Mouse (Mus musculus): ENCODE measurements around the gene Tnks2. TPM values are rescaled to one million over a fixed set of nuclear protein-coding genes. Genes with fewer than 3 reads are reported as not detected.

The Tnks2 gene
- total and polyA plus RNA-seq, 3 experiments: 59.7 to 90.5 (median 73.1) TPM

GRCm38 (mm10) chr19:36803403-36803802 lies 30.6 kb upstream of the Tnks2 start:
- H3K9me3 ChIP-seq (replicated peaks; ENCODE audit: low read length): no peaks in the 10 kb centered on the region
- H3K79me2 ChIP-seq (replicated peaks; ENCODE audit: control insufficient read depth, extremely low read depth, insufficient read depth, poor library complexity, severe bottlenecking): no peaks in the 10 kb centered on the region
- no peak overlapping the region for H3K9ac ChIP-seq (ENCODE audit: insufficient read depth, low read depth)
- no peak overlapping the region for H3K27ac ChIP-seq (ENCODE audit: insufficient read depth, low read depth)
- TF ChIP-seq USF2 (conservative IDR thresholded peaks at IDR 0.05; ENCODE audit: low read depth, low read length) (no peak), HCFC1 (IDR thresholded peaks at IDR 0.05; ENCODE audit: low read depth, low read length) (no peak), SIN3A (IDR thresholded peaks at IDR 0.05; ENCODE audit: low read length) (no peak), MXI1 (IDR thresholded peaks at IDR 0.05; ENCODE audit: low read depth, low read length) (no peak), NELFE (IDR thresholded peaks at IDR 0.05; ENCODE audit: low read depth, low read length) (no peak), POLR2A (IDR thresholded peaks at IDR 0.05; ENCODE audit: low read depth, low read length) (no peak), MYC (IDR thresholded peaks at IDR 0.05; ENCODE audit: low read depth, low read length) (no peak), TBP (conservative IDR thresholded peaks at IDR 0.05; ENCODE audit: low read depth, low read length) (no peak), JUND (conservative IDR thresholded peaks at IDR 0.05; ENCODE audit: low read depth, low read length) (no peak), ZMIZ1 (IDR thresholded peaks at IDR 0.05; ENCODE audit: low read depth, low read length) (no peak), ETS1 (conservative IDR thresholded peaks at IDR 0.05; ENCODE audit: low read depth, low read length) (no peak), MAX (IDR thresholded peaks at IDR 0.05; ENCODE audit: low read length) (no peak), BHLHE40 (IDR thresholded peaks at IDR 0.05; ENCODE audit: low read depth, low read length) (no peak), CHD1 (IDR thresholded peaks at IDR 0.05; ENCODE audit: low read depth, low read length) (no peak), RAD21 (IDR thresholded peaks at IDR 0.05; ENCODE audit: low read depth, low read length) (no peak)
- in situ Hi-C loops (cut with MboI; ENCODE audit: low pct_ligation_motif_present, low pct_unique_long_range_greater_than_20kb, low sequenced_read_pairs): no loop called here
- H3K4me1 ChIP-seq (ENCODE audit: control insufficient read depth in 1 of 2, insufficient read depth in 2 of 2): peaks cover 4 to 11% of the 10 kb centered on the region in 2 experiments; a peak in 3 of 4 replicates
- H3K27me3 ChIP-seq (replicated peaks): no peaks in the 10 kb centered on the region
- dilution Hi-C loops (cut with MboI; ENCODE audit: extremely low pct_ligation_motif_present, extremely low pct_unique_long_range_greater_than_20kb, low sequenced_read_pairs): no loop called here
- no peak for DNase-seq (ENCODE audit: extremely low read depth)
- no peak overlapping the region for H3K4me3 ChIP-seq (replicated peaks in 1 of 3; ENCODE audit: low read depth in 2 of 3, low read length in 2 of 3, poor library complexity in 1 of 3)
- no peak overlapping the region for H3K4me2 ChIP-seq (ENCODE audit: insufficient read depth, low read depth, poor library complexity, severe bottlenecking)
- no peaks in the 10 kb centered on the region for H3K36me3 ChIP-seq (replicated peaks in 1 of 2; ENCODE audit: control insufficient read depth in 1 of 2, insufficient read depth in 1 of 2, low read length in 1 of 2)

- no peak overlapping the region for H3K4me3 ChIP-seq (replicated peaks in 1 of 3; ENCODE audit: low read depth in 2 of 3, low read length in 2 of 3, poor library complexity in 1 of 3)
- no peaks in the 10 kb centered on the region for H3K9me3 ChIP-seq (replicated peaks; ENCODE audit: low read length)
- dilution Hi-C loops (cut with MboI; ENCODE audit: extremely low pct_ligation_motif_present, extremely low pct_unique_long_range_greater_than_20kb, low sequenced_read_pairs) (no loop called here), in situ Hi-C loops (cut with MboI; ENCODE audit: low pct_ligation_motif_present, low pct_unique_long_range_greater_than_20kb, low sequenced_read_pairs) (no loop called here)
- no peak overlapping the region for H3K4me2 ChIP-seq (ENCODE audit: insufficient read depth, low read depth, poor library complexity, severe bottlenecking)
- no peaks in the 10 kb centered on the region for H3K4me1 ChIP-seq (ENCODE audit: control insufficient read depth in 1 of 2, insufficient read depth in 2 of 2)
- H3K36me3 ChIP-seq (replicated peaks in 1 of 2; ENCODE audit: control insufficient read depth in 1 of 2, insufficient read depth in 1 of 2, low read length in 1 of 2): no peaks in the 10 kb centered on the region
- no peaks in the 10 kb centered on the region for H3K27me3 ChIP-seq (replicated peaks)
- TF ChIP-seq POLR2AphosphoS2 (IDR thresholded peaks at IDR 0.05; ENCODE audit: low read depth, low read length): no peak
- no peak for TF ChIP-seq UBTF (IDR thresholded peaks at IDR 0.05; ENCODE audit: low read depth, low read length)
- no peak for TF ChIP-seq SMC3 (IDR thresholded peaks at IDR 0.05; ENCODE audit: low read depth, low read length)
- TF ChIP-seq MAZ (IDR thresholded peaks at IDR 0.05; ENCODE audit: low read depth, low read length): no peak
- no peak for TF ChIP-seq GABPA (IDR thresholded peaks at IDR 0.05; ENCODE audit: insufficient replicate concordance, low read depth, low read length)
- no peak for TF ChIP-seq NELFE (IDR thresholded peaks at IDR 0.05; ENCODE audit: low read depth, low read length)
- no peak for TF ChIP-seq MAX (IDR thresholded peaks at IDR 0.05; ENCODE audit: low read length)
- no peak for TF ChIP-seq ZKSCAN1 (IDR thresholded peaks at IDR 0.05; ENCODE audit: borderline replicate concordance, low read depth, low read length)
- TF ChIP-seq MYC (IDR thresholded peaks at IDR 0.05; ENCODE audit: low read depth, low read length): no peak
- no peak for TF ChIP-seq NRF1 (IDR thresholded peaks at IDR 0.05; ENCODE audit: low read depth, low read length)
- H3K27ac ChIP-seq (ENCODE audit: insufficient read depth, low read depth): no peak overlapping the region
- no peak for DNase-seq (ENCODE audit: extremely low read depth)
- no peak overlapping the region for H3K9ac ChIP-seq (ENCODE audit: insufficient read depth, low read depth)
- H3K79me2 ChIP-seq (replicated peaks; ENCODE audit: control insufficient read depth, extremely low read depth, insufficient read depth, poor library complexity, severe bottlenecking): no peaks in the 10 kb centered on the region
These were observed 27.2 kb upstream of the Tnks2 start for GRCm38 (mm10) chr19:36806842-36807241.
